Mouse (Mus musculus) v-Abl transformed pro-B cells (cell line): ENCODE measurements at regions not wholly inside any gene's neighbourhood (a gene's known extent, or its start where the extent isn't known, plus 50 kb on each side); places are given as distances from the start of the nearest gene placed in this dataset.

ENCODE experiments used
- in situ Hi-C, 2 experiments: fragments of 400-800 bp; cut with MboI; formaldehyde crosslinking; loops; one replicate each; pipeline ENCODE4 v1.15.1; 2025; ENCODE audit not compliant: unreplicated experiment in 2 of 2

DNA sequence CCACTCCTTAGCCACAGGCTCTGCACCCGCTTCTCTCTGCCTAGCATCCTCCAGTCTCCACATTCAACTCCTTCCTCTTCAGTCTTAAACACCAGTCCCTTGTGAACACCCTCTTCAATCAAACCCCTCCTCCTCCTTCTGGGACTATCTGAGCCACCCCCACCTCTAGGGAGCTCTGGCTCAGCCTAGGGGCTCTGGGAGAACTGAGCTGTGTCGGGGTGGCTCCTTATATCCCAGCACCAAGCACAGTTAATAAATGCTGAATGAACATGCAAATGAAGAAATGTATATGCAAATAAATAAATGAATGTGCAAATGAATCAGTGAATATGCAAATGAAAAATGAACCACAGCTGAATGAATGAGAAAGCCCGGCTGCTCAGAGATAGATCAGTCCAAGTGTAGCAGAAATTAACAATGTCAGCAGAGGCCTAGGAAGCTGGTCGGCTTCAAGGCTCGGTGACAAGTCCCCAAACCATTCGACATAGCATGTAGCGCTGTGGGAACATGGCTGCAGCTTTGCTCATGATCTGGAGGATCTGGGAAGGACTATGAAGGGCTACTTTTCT lies 67.1 kb upstream of the Tnrc6c start:
- in situ Hi-C loops: no loop called here

DNA sequence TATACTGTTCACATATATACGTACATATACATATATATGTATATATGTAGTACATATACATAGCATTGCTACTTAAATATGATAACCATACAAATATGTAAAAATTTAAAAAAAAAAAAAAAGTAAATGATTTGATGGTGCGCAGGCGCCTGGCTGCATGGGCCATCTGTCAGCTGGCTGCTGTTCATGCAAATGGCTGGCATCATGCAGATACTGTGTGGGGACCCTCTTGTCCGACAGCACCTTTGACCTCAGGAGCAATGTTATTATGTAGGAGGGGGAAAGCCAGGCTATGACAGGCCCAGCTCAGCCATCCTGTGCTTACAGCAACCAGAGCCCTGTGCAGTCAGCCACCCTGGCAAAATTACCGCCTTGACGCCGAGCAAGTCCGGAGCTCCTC lies 65.1 kb upstream of the Tnrc6c start:
- in situ Hi-C loops: no loop called here

DNA sequence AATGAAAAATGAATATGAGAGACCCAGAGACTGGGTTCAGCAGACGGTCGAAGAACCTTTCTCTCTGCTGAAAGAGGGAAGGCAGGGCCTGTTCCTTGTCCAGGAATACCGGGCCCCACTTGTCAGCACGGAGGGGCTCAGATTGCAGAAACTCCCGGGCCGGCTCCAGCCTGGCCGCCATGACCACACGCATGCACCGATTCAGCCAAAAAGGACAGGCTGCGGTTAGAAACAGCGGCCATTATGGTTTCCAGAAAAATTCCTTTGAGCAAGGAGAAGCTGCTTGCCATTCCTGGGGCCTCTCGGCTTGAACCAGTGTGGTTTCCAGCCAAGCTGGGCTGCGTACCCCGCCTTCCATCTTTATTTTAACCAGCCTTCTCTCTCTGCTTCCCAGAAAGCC lies 64.7 kb upstream of the Tnrc6c start:
- in situ Hi-C loops: no loop called here

GRCm38 (mm10) chr11:117592570-117592969 lies 61.5 kb upstream of the Tnrc6c start:
- in situ Hi-C loops: no loop called here

DNA sequence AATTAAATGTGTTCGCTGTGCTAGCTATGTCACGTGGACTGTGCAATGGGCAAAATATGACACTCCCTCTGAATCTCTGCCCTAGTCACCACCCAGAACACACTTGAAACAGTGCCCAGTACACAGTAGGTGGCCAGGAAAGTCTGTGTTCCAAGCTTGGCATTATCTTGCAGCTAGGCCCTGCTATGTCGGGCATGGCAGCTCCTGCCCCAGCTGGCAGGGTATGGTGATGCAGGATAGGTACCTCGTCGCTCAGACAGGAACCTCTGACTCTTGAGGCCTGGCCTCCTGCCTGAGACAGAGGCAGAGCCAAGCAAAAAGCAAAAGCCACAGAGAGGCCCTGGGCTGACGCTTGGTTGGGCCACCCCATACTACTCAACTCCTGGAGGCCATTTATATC lies 57.9 kb upstream of the Tnrc6c start:
- in situ Hi-C loops: no loop called here

DNA sequence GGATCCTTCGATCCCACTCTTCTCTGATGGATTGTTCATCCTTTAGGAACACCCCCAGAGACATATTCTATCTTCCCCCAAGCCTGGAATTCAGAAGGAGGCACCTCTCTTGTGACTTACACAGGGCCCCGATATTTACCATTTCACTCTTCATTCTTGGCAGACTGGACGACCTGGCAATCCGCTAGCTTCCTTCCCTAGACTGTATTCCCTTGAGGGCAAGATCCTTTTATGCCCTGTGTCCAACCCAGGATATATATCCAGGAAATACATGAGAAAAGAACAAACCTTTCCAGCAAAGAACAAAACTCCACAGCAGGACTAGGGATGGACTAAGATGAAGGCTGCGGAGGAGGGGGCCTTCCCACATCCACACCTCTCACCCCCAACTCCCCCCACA lies 56.3 kb upstream of the Tnrc6c start:
- in situ Hi-C loops: no loop called here

DNA sequence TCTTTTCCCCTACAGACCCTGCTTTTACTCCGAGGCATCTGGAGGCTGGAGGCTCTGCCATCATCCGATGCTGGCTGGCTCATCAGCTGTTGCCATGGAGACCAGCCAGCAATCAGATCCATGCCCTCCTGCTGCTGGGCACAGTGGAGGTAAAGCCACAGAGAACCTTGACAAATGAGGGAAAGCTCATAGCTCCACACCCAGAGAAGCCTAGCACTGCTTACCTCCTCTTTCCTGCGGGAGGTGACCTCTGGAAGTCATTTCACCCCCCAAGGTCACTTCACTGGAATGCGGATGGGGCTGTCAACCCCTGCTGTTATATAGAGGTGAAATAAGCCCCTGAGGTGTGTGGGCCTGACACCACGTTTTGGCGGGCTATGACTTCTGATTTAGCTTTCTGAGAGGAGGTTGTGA lies 55.9 kb upstream of the Tnrc6c start:
- in situ Hi-C loops: no loop called here

- in situ Hi-C loops: no loop called here
Measured at GRCm38 (mm10) chr11:117598610-117599009, 55.5 kb upstream of the Tnrc6c start.

DNA sequence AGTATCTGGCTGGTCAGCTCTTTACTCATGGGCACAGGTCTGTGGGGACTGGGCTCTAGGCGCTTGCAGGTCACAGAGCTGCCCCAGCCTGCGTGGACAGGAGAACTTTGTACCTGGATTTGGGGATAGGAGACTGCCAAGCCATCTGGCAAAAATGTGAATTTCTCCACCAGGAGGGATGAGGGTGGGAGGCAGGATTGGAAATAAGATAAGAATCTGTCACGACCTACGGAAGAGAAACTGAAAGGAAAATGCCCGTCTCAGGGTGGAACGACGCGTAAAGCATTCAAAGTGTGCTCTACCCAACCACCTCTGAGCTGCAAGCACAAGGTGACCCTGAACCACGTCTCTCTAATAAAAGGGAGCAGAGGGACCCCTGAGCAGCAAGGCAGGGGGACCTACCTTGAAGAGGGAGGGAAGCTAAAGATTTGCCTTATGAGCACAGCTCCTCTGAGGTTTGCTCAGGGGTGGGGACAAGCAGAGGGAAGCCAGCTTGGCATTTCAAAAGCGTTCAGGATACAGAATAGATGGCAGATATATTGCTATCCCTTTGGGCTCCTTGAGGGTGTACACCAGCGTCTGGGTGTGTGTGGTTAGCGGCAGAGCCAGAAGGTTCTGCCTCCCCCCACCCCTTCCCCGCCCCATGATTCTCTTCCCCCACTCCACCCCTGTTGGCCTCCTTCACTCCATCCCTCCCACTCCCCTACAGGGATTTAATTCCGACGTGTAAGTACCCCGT lies 54.9 kb upstream of the Tnrc6c start:
- in situ Hi-C loops: no loop called here

GRCm38 (mm10) chr11:117599788-117600263 lies 54.3 kb upstream of the Tnrc6c start:
- in situ Hi-C loops: loop anchor here in 1 of 2 experiments (25.0 kb wide), 1 partner anchor 388 kb away; no protein-coding TSS in a partner anchor

GRCm38 (mm10) chr11:117601147-117601546 lies 52.9 kb upstream of the Tnrc6c start:
- in situ Hi-C loops: loop anchor here in 1 of 2 experiments (25.0 kb wide), 1 partner anchor 389 kb away; no protein-coding TSS in a partner anchor

DNA sequence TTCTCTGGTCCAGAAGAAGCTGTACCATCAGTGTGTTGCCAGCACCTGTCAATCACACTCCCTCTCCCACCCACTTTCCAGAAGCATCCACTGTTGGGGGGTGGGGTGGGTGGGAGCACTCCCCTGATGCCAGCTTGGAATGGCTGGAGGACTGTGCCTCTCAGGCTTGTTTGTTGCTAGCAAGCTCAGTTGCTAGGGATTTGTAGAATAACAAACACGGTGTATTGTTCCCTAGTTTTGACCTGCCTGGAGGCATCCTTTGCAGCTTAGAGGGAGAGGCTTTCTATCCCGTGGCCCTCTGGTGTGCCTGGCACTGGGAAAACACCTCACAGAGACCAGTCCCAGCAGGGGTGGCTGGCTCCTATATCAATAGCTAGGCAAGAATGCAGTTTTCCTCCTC lies 50.1 kb upstream of the Tnrc6c start:
- in situ Hi-C loops: loop anchor here in 1 of 2 experiments (25.0 kb wide), 1 partner anchor 392 kb away; no protein-coding TSS in a partner anchor
